Mouse (Mus musculus): ENCODE data around the gene Cacna2d1. TPM values are rescaled to one million over a fixed set of nuclear protein-coding genes. Genes with fewer than 3 reads are reported as not detected.

Gene Cacna2d1
- total and polyA plus RNA-seq, 3 experiments, result 0.08 to 0.13 TPM; not detected in 1

- H3K4me3 ChIP-seq (ENCODE audit: control insufficient read depth in 1 of 2, insufficient read depth in 1 of 2, low read depth in 2 of 2, low read length in 2 of 2), result no peak overlapping the region
- H3K9me3 ChIP-seq (replicated peaks; ENCODE audit: insufficient read depth, low read length), result no peaks in the 10 kb centered on the region
- H3K9ac ChIP-seq (ENCODE audit: control insufficient read depth, low read depth, low read length, poor library complexity, severe bottlenecking), result no peak overlapping the region
- H3K4me1 ChIP-seq (ENCODE audit: control insufficient read depth in 1 of 2, insufficient read depth in 2 of 2, low read length in 2 of 2), result no peaks in the 10 kb centered on the region
- H3K27me3 ChIP-seq (ENCODE audit: control insufficient read depth in 1 of 2, insufficient read depth in 2 of 2, low read length in 2 of 2), result no peaks in the 10 kb centered on the region; a peak in 1 of 4 replicates
- no peak for DNase-seq (ENCODE audit: low read depth, low spot score)
- TF ChIP-seq UBTF (IDR thresholded peaks at IDR 0.05; ENCODE audit: borderline replicate concordance, insufficient read depth, low read depth, low read length) (no peak), SMC3 (IDR thresholded peaks at IDR 0.05; ENCODE audit: low read depth, low read length) (no peak), NRF1 (IDR thresholded peaks at IDR 0.05; ENCODE audit: insufficient read depth, low read depth, low read length, poor library complexity, severe bottlenecking) (no peak), MYB (IDR thresholded peaks at IDR 0.05; ENCODE audit: low read depth, low read length) (no peak), ELF1 (IDR thresholded peaks at IDR 0.05; ENCODE audit: low read depth, low read length) (no peak), USF1 (IDR thresholded peaks at IDR 0.05; ENCODE audit: low read depth, low read length) (no peak), ZKSCAN1 (IDR thresholded peaks at IDR 0.05; ENCODE audit: low read depth, low read length) (no peak), ZC3H11A (IDR thresholded peaks at IDR 0.05; ENCODE audit: low read depth, low read length) (no peak), ZNF384 (IDR thresholded peaks at IDR 0.05; ENCODE audit: low read depth, low read length) (no peak)
- H3K27ac ChIP-seq (ENCODE audit: control insufficient read depth, low read depth, low read length), result no peak overlapping the region
- no peaks in the 10 kb centered on the region for H3K79me2 ChIP-seq (ENCODE audit: control insufficient read depth, insufficient read depth, low read length, poor library complexity)
- no peaks in the 10 kb centered on the region for H3K36me3 ChIP-seq (ENCODE audit: control insufficient read depth in 1 of 2, insufficient read depth in 2 of 2, low read length in 2 of 2)
These were observed 228.8 kb downstream of the Cacna2d1 start for GRCm38 (mm10) chr5:16163270-16163669.

- Histone ChIP-seq H3K4me1 (ENCODE audit: control insufficient read depth in 1 of 2, insufficient read depth in 2 of 2, low read length in 2 of 2) (no peaks in the 10 kb centered on the region), H3K27ac (ENCODE audit: control insufficient read depth, low read depth, low read length) (no peak overlapping the region), H3K9ac (ENCODE audit: control insufficient read depth, low read depth, low read length, poor library complexity, severe bottlenecking) (no peak overlapping the region), H3K27me3 (ENCODE audit: control insufficient read depth in 1 of 2, insufficient read depth in 2 of 2, low read length in 2 of 2) (no peaks in the 10 kb centered on the region), H3K79me2 (ENCODE audit: control insufficient read depth, insufficient read depth, low read length, poor library complexity) (no peaks in the 10 kb centered on the region), H3K36me3 (ENCODE audit: control insufficient read depth in 1 of 2, insufficient read depth in 2 of 2, low read length in 2 of 2) (no peaks in the 10 kb centered on the region), H3K9me3 (replicated peaks; ENCODE audit: insufficient read depth, low read length) (no peaks in the 10 kb centered on the region), H3K4me3 (ENCODE audit: control insufficient read depth in 1 of 2, insufficient read depth in 1 of 2, low read depth in 2 of 2, low read length in 2 of 2) (no peak overlapping the region)
- no peak for DNase-seq (ENCODE audit: low read depth, low spot score)
- TF ChIP-seq TBP (IDR thresholded peaks at IDR 0.05; ENCODE audit: low read depth, low read length) (no peak), RAD21 (IDR thresholded peaks at IDR 0.05; ENCODE audit: low read depth, low read length) (no peak), ZKSCAN1 (IDR thresholded peaks at IDR 0.05; ENCODE audit: low read depth, low read length) (no peak), POLR2AphosphoS5 (IDR thresholded peaks at IDR 0.05; ENCODE audit: borderline replicate concordance, low read depth, low read length) (no peak), ETS1 (IDR thresholded peaks at IDR 0.05; ENCODE audit: low read depth, low read length) (no peak), E2F4 (IDR thresholded peaks at IDR 0.05; ENCODE audit: borderline replicate concordance, low read depth, low read length) (no peak), TAL1 (IDR thresholded peaks at IDR 0.05; ENCODE audit: low read length) (no peak), HCFC1 (IDR thresholded peaks at IDR 0.05; ENCODE audit: low read depth, low read length) (no peak), UBTF (IDR thresholded peaks at IDR 0.05; ENCODE audit: borderline replicate concordance, insufficient read depth, low read depth, low read length) (no peak), JUND (IDR thresholded peaks at IDR 0.05; ENCODE audit: low read depth, low read length) (no peak), MAFK (IDR thresholded peaks at IDR 0.05; ENCODE audit: borderline replicate concordance, low read depth, low read length) (no peak), SIN3A (IDR thresholded peaks at IDR 0.05; ENCODE audit: low read length) (no peak), ELF1 (IDR thresholded peaks at IDR 0.05; ENCODE audit: low read depth, low read length) (no peak), GABPA (IDR thresholded peaks at IDR 0.05; ENCODE audit: low read depth, low read length) (no peak), MXI1 (IDR thresholded peaks at IDR 0.05; ENCODE audit: low read depth, low read length) (no peak)
These were observed 231.8 kb downstream of the Cacna2d1 start for GRCm38 (mm10) chr5:16166117-16166867.
